Mouse (Mus musculus): ENCODE data around the gene Gm11232. TPM values are rescaled to one million over a fixed set of nuclear protein-coding genes. Genes with fewer than 3 reads are reported as not detected.

The Gm11232 gene
- not detected for polyA plus RNA-seq (2014; fragmentation: Illumina TruSeq; extraction: RNeasy Lipid Tissue Mini Kit (QIAGEN cat#74804); ENCODE audit: low read depth, low replicate concordance)

GRCm38 (mm10) chr4:71757865-71758264 is at the start of gene Gm11232:
Gene Gm11232 (minus strand): TSS chr4:71757965.

